Mouse (Mus musculus) embryonic facial prominence, embryonic 13.5 days (tissue): ENCODE results near the gene Gsn. TPM values are rescaled to one million over a fixed set of nuclear protein-coding genes. Genes with fewer than 3 reads are reported as not detected.
A peak's percentile ranks its signal among the peaks of the same experiment; 100 is the strongest.

Experiments used
- ATAC-seq: fragments of 200-750 bp; cut with Nextera tagmentation; 2 replicates; pipeline ENCODE4 v1.8.0; 2017; ENCODE audit warnings: low read depth; ENCODE audit not compliant: insufficient number of reproducible peaks, insufficient read depth, low FRiP score, low TSS enrichment
- H3K27ac ChIP-seq: fragments of 300-500 bp; sonication (generic); 2 replicates; pipeline ENCODE4 v1.5.1; 2015; ENCODE audit warnings: moderate library complexity, mild to moderate bottlenecking, inconsistent platforms
- H3K27me3 ChIP-seq: fragments of 300-500 bp; sonication (generic); 2 replicates; pipeline ENCODE4 v1.6.1; 2015; ENCODE audit warnings: mild to moderate bottlenecking, inconsistent platforms
- H3K36me3 ChIP-seq: fragments of 300-500 bp; sonication (generic); 2 replicates; pipeline ENCODE4 v1.6.1; 2015; ENCODE audit warnings: mild to moderate bottlenecking, inconsistent platforms
- H3K4me1 ChIP-seq: fragments of 300-500 bp; sonication (generic); 2 replicates; pipeline ENCODE4 v1.6.1; 2015; ENCODE audit warnings: inconsistent platforms
- H3K4me2 ChIP-seq: fragments of 300-500 bp; sonication (generic); 2 replicates; pipeline ENCODE4 v1.6.1; 2015; ENCODE audit warnings: moderate library complexity, mild to moderate bottlenecking, inconsistent platforms
- H3K4me3 ChIP-seq: fragments of 300-500 bp; sonication (generic); 2 replicates; pipeline ENCODE4 v1.5.1; 2015; ENCODE audit warnings: mild to moderate bottlenecking, inconsistent platforms
- H3K9ac ChIP-seq: fragments of 300-500 bp; sonication (generic); 2 replicates; pipeline ENCODE4 v1.6.1; 2015; ENCODE audit warnings: mild to moderate bottlenecking, inconsistent platforms
- H3K9me3 ChIP-seq: fragments of 300-500 bp; sonication (generic); 2 replicates; pipeline ENCODE4 v1.6.1; 2016; ENCODE audit warnings: inconsistent platforms
- WGBS: fragments of 180-500 bp; shearing (Covaris S2); methylation state at CpG from one replicate; pipeline ENCODE4 v1.1.7; 2015; ENCODE audit warnings: mixed read lengths; 5-methylcytosine and 5-hydroxymethylcytosine counted together
- polyA plus RNA-seq: library from polyadenylated mRNA; unstranded; fragments of >200 nt; fragmentation: Nextera tagmentation; extraction: Ambion mirVana; gene quantifications from 2 replicates; pipeline ENCODE4 v1.2.1, GENCODE M21; 2015

Gene Gsn
- 176 and 188 TPM in 2 replicates for polyA plus RNA-seq

DNA sequence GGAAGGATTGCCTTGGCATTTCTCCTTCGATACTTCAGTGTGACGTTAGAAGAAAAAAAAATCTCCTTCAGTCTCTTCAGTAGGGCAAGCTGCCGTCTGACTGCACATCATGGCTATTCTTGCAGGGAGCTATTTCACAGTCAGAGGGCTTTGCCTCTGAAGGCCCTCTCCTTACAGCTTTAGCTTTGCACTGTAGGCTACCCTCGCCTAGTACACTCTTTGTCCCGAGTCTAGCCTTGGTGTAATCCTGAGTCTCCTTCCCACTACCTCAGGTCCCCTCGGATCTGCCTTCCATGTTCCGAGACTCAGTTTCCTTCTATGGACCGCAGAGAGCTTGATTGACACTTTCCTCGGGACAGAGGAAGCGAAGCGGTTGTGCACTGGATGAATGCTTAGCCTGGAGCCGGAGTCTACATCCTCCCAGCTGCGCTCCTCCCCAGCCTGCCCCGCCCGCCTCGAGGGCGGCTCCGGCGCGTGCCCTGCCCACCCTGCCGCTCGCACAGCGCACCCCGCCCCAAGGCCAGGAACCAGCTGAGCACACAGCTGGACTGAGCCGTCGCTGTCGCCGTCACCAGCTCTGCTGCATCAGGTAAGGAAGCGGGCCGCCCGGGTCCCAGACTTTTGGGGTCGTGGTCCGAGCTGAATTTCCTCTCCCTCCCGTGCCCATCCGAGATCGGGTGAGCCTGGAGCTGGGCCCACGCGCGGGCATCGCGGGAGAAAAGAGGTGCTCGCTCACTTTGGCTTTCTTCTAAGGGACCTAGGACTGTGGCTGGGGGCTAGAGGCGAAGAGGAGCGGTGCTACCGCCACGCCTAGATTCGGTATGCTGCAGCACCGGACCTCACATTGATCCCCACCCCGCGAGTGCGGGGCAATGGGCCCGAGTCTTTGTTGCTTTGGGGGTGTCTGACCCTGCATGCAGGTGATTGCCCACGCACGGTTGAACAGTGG lies at the start of gene Gsn:
Gsn (plus strand) TSS at position 496 of the 949 bp plus-strand sequence.
- WGBS = 4% methylated on average over 54 of the region's 54 CpGs

GRCm38 (mm10) chr2:35206761-35207160 lies 49.4 kb upstream of the Gsn start:
- no peak for ATAC-seq
- Histone ChIP-seq H3K9ac (no peak overlapping the region), H3K4me2 (no peak overlapping the region), H3K27me3 (no peaks in the 10 kb centered on the region), H3K36me3 (no peaks in the 10 kb centered on the region), H3K27ac (no peak overlapping the region), H3K4me1 (no peaks in the 10 kb centered on the region), H3K9me3 (no peaks in the 10 kb centered on the region), H3K4me3 (no peak overlapping the region)
- 87% methylated on average over 3 of the region's 3 CpGs for WGBS

More for the DNA sequence above, at the start of gene Gsn:
- peak within 1 kb of the TSS; percentile 65 for H3K4me3 ChIP-seq
- H3K4me1 ChIP-seq = peaks cover 53% of the 10 kb centered on the region
- H3K36me3 ChIP-seq = no peaks in the 10 kb centered on the region
- ATAC-seq = peak; percentile 90
- peak within 1 kb of the TSS; percentile 95 for H3K4me2 ChIP-seq
- peak within 1 kb of the TSS; percentile 60 for H3K27ac ChIP-seq
- no peaks in the 10 kb centered on the region for H3K9me3 ChIP-seq
- no peaks in the 10 kb centered on the region for H3K27me3 ChIP-seq
- H3K9ac ChIP-seq = peak within 1 kb of the TSS; percentile 81

DNA sequence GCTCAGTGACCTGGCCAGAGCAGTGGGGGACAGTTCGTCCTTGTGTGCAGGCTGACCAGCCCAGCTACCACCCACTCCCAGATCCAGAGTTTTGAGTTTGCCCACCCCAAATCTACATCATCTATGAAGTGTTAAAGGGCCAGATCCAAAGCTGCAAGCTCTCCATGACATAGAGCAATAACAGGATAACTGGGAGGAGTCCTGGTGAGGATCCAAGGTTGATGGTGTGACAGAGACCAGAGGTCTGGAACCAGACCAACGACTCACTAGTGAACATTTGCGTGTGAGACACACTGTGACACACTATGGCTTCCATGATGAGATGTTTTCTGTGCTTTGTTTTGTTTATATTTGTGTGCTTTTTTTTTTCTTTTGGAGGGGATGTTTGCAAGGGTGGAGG lies 48.1 kb upstream of the Gsn start:
- no peaks in the 10 kb centered on the region for H3K4me1 ChIP-seq
- no peak for ATAC-seq
- 72% methylated on average over 3 of the region's 3 CpGs for WGBS

DNA sequence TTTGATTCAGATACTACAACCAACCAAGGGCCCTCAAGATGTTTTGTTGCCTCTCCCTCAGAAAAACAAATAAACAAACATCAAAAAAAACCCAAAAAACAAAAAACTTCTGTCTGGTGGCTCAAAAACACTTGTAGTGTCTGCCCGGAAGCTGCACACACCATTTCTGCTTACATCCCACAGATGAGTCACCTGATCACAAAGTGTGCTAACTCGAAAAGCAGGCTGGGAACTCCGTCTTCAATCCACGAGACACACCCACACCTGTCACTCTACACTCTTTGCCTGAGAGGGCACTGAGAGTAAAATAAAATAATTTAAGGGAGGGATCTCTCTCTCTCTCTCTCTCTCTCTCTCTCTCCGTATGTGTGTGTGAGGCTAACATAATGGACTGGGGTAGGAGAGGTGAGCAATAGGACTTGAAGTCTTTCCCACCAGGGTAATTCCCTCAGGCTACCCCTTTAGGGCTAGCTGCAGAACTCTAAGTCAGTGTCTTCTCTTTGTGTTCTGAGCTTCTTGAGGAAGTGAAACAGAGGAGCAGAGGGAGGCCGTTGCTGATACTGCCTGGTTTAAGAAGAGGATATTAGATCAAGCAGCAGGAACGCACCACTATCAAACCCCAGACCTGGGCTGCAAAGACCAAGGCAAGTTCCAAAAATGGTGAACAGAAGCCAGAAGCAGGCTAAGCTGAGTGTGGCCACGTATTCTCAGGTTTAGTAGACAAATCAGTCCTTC lies 47.1 kb upstream of the Gsn start:
- H3K36me3 ChIP-seq = no peaks in the 10 kb centered on the region
- no peak for ATAC-seq
- H3K27ac ChIP-seq = no peak overlapping the region
- H3K4me2 ChIP-seq = no peak overlapping the region
- H3K4me1 ChIP-seq = no peaks in the 10 kb centered on the region
- no peaks in the 10 kb centered on the region for H3K27me3 ChIP-seq
- H3K9me3 ChIP-seq = no peaks in the 10 kb centered on the region
- no peak overlapping the region for H3K9ac ChIP-seq
- WGBS = 59% methylated on average over 8 of the region's 8 CpGs
- no peak overlapping the region for H3K4me3 ChIP-seq

More for the DNA sequence above, 48.1 kb upstream of the Gsn start:
- Histone ChIP-seq H3K27me3 (no peaks in the 10 kb centered on the region), H3K36me3 (no peaks in the 10 kb centered on the region), H3K27ac (no peak overlapping the region), H3K4me2 (no peak overlapping the region), H3K9me3 (no peaks in the 10 kb centered on the region), H3K4me3 (no peak overlapping the region), H3K9ac (no peak overlapping the region)

DNA sequence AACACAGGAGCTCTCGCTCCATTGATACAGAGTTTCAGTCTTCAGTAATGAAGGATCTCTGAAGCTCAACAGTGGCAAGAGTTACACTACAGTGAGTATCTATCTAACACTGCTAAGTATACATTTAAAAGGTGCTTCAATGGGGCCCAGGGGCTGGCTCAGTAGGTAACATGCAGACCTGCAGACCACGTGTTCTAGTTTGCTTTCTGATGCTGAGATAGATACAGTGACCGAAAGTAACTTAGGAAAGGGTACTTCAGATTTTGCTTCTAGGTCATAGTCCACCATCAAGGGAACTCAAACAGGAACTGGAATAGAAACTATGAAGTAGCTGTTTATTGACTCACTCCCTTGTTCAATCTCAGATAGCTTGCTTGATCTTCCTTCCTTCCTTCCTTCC lies 44.5 kb upstream of the Gsn start:
- 76% methylated on average over 3 of the region's 3 CpGs for WGBS
- H3K9ac ChIP-seq = no peak overlapping the region
- ATAC-seq = no peak

DNA sequence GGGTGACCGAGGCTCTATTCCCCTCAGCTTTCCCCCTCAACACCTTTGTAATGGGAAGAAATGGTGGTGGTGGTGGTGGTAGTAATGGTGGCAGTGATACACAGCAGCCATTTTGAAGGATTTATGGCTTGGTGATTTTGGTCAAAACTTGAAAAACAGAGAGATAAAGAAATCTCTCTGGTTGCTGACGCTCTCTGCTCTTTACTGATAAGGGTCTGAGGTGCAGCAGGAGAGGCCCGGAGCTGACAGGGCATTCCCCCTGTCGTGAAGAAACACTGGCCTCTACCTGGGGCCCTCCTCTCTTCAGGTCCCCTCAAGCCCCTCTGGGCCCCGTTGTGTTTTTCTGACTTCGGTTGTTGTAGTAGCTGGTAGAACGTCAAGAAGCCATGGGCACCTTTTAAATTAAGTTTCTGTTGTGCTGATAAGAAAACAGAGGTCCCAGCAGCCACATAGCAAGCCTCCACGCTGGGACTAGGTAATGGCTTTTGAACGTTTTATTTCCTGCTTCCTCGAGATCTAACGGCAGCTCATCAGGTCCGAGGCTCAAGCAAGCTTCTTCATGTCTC lies 42.8 kb upstream of the Gsn start:
- Histone ChIP-seq H3K36me3 (no peaks in the 10 kb centered on the region), H3K27ac (no peak overlapping the region), H3K4me3 (no peak overlapping the region), H3K4me1 (peaks cover 17% of the 10 kb centered on the region), H3K27me3 (no peaks in the 10 kb centered on the region), H3K4me2 (no peak overlapping the region), H3K9ac (no peak overlapping the region), H3K9me3 (no peaks in the 10 kb centered on the region)
- ATAC-seq = no peak
- 84% methylated on average over 12 of the region's 12 CpGs for WGBS

More for the DNA sequence above, 44.5 kb upstream of the Gsn start:
- H3K9me3 ChIP-seq = no peaks in the 10 kb centered on the region
- H3K4me1 ChIP-seq = peaks cover 15% of the 10 kb centered on the region
- H3K4me2 ChIP-seq = no peak overlapping the region
- no peak overlapping the region for H3K4me3 ChIP-seq
- no peak overlapping the region for H3K27ac ChIP-seq
- no peaks in the 10 kb centered on the region for H3K27me3 ChIP-seq
- H3K36me3 ChIP-seq = no peaks in the 10 kb centered on the region

DNA sequence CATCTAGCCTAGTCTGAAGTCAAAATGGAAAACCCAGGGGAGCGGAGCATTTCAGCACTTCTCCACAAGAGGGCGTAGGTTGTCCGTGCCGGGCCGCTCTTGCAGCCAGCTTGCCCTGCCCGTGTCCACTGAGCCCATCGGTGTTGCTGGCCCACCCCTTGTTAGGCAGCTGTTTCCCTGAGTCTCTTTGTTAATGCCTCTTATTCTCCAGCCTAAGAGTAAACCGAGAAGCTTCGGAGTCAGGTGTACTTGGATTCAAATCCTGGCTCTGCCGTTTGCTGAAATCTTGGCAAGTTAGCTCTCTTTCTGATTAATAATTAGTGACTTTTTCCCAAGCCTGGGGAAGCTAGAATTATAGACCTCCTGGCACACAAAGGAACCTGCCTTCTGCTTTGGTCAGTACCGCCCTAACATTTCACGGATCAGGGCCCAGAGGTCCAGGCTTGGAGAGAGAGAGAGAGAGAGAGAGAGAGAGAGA lies 41.3 kb upstream of the Gsn start:
- peak overlapping the region; percentile 47 for H3K4me2 ChIP-seq
- ATAC-seq = peak; percentile 63; the same call in 1 of the 2 replicates
- peaks cover 17% of the 10 kb centered on the region for H3K4me1 ChIP-seq
- no peaks in the 10 kb centered on the region for H3K9me3 ChIP-seq
- 3% methylated on average over 12 of the region's 12 CpGs for WGBS
- no peaks in the 10 kb centered on the region for H3K36me3 ChIP-seq
- peak overlapping the region; percentile 62; the same call in 1 of the 2 replicates for H3K27ac ChIP-seq
- 0 out of 2 replicates have a peak overlapping the region, but pooled peaks have one; percentile 54 for H3K9ac ChIP-seq
- H3K4me3 ChIP-seq = peak overlapping the region; percentile 12; the same call in 1 of the 2 replicates
- H3K27me3 ChIP-seq = no peaks in the 10 kb centered on the region

- WGBS = 51% methylated on average over 14 of the region's 14 CpGs
- Histone ChIP-seq H3K9me3 (no peaks in the 10 kb centered on the region), H3K4me2 (no peak overlapping the region), H3K9ac (no peak overlapping the region), H3K36me3 (no peaks in the 10 kb centered on the region), H3K27ac (peak overlapping the region; percentile 62; the same call in 1 of the 2 replicates), H3K4me1 (peaks cover 19% of the 10 kb centered on the region), H3K27me3 (no peaks in the 10 kb centered on the region), H3K4me3 (no peak overlapping the region)
- ATAC-seq = no peak
Measured at GRCm38 (mm10) chr2:35215363-35215762, 40.8 kb upstream of the Gsn start.

DNA sequence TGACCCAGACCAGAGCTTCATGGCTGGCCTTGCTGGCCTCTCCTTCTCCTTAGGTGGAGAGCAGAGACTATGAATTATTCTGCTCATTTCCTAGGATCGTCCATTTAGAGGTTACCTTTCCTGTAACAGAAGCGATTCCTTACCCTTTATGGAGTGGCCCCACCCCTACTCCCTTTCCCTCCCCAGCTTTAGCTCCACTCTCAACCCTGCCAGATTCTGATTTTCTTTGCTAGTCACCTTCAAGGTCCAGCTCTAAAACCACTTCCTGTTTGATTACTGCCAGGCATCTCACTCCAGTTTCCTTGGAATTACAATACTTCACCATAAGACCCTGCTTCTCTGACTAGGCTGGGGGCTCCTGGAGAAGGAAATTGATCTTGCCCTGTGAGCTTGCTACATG lies 39.5 kb upstream of the Gsn start:
- no peak overlapping the region for H3K27ac ChIP-seq
- no peaks in the 10 kb centered on the region for H3K36me3 ChIP-seq
- no peaks in the 10 kb centered on the region for H3K27me3 ChIP-seq
- WGBS = 76% methylated on average over 2 of the region's 2 CpGs
- no peak overlapping the region for H3K4me3 ChIP-seq
- ATAC-seq = no peak
- peaks cover 20% of the 10 kb centered on the region for H3K4me1 ChIP-seq
- no peak overlapping the region for H3K4me2 ChIP-seq
- H3K9me3 ChIP-seq = no peaks in the 10 kb centered on the region
- H3K9ac ChIP-seq = no peak overlapping the region

- Histone ChIP-seq H3K4me3 (no peak overlapping the region), H3K4me1 (peaks cover 25% of the 10 kb centered on the region), H3K4me2 (no peak overlapping the region), H3K27me3 (no peaks in the 10 kb centered on the region), H3K27ac (no peak overlapping the region), H3K9ac (no peak overlapping the region), H3K36me3 (no peaks in the 10 kb centered on the region), H3K9me3 (no peaks in the 10 kb centered on the region)
- no peak for ATAC-seq
- 92% methylated on average over 3 of the region's 3 CpGs for WGBS
Measured at GRCm38 (mm10) chr2:35218736-35219135, 37.4 kb upstream of the Gsn start.

DNA sequence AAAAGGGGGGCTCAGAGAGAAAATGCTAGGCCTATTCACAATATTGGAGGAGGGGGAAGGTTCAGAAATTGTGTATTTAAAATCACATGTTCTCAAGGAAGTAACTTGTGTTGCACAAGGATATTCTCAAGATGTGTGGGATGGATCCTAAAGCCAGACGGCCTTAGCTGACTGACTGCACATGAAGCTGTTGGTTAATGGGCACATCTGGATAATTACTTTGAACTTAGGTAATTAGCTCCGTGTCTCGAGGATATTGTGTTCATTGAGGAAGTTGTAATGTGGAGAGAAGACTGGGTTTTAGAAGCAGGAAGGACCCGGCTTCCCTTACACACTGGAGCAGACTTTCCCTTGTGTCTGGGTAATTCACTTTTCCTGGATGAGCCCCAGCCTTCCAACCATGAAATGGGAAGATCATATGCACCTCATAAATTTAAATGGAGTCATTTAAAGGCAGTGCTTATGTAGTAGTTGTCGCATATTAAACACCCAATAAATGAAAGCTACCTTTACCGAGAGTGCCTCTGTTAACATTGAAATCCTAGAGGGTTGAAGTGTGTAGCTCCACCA lies 33.3 kb upstream of the Gsn start:
- Histone ChIP-seq H3K9me3 (no peaks in the 10 kb centered on the region), H3K4me2 (no peak overlapping the region), H3K36me3 (no peaks in the 10 kb centered on the region), H3K4me1 (peaks cover 10% of the 10 kb centered on the region), H3K27me3 (no peaks in the 10 kb centered on the region), H3K4me3 (no peak overlapping the region), H3K9ac (no peak overlapping the region), H3K27ac (no peak overlapping the region)
- ATAC-seq = no peak
- WGBS = 55% methylated on average over 6 of the region's 6 CpGs
